Mouse (Mus musculus): ENCODE data around the gene Gmds.

DNA sequence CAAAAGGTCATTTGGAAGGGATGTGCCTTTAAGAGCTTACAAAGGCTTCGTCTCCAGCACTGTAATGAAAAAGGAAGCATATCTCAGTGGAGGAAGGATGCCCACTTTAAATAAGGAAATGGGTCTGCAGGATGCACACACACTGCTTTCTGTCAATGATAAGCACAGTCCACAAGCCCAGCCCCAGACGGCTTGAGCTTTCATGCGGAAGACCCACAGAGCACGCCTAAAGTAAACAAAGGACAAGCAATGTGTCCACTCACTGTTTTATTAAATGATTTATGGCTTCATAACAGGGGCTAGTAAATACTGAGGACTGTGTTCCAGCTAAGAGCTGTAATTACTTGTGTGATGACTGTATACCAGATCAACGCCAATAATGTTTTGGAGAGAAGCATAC is 169.4 kb downstream of the Gmds start:
- TF ChIP-seq CTCF (IDR thresholded peaks at IDR 0.05; ENCODE audit: control insufficient read depth, insufficient read depth, insufficient replicate concordance, low read depth, low read length) (no peak), POLR2A (IDR thresholded peaks at IDR 0.05; ENCODE audit: control insufficient read depth, low read depth, low read length) (no peak)

Data from testis, adult 2 months (tissue).